Mouse (Mus musculus) adrenal gland, postnatal 0 days (tissue): ENCODE measurements around the gene Neurog1. TPM values are rescaled to one million over a fixed set of nuclear protein-coding genes. Genes with fewer than 3 reads are reported as not detected.

ENCODE experiments used
- polyA plus RNA-seq: library from polyadenylated mRNA; unstranded; fragments of >200 nt; fragmentation: Nextera tagmentation; extraction: Ambion mirVana; gene quantifications from 2 replicates; pipeline ENCODE4 v1.2.1, GENCODE M21; 2015

Neurog1 gene
- polyA plus RNA-seq = not detected in 2 replicates

GRCm38 (mm10) chr13:56251924-56252619 is at the start of gene Neurog1:
Gene Neurog1 (minus strand): TSS chr13:56252163.

GRCm38 (mm10) chr13:56295943-56296658 is 44.1 kb upstream of the Neurog1 start, which contains the start of gene Cxcl14:
Gene Cxcl14 (minus strand): TSS chr13:56296551.

Other genes with a start within 250 kb of the Neurog1 start
- gene H2afy, start 115.8 kb downstream of the Neurog1 start, polyA plus RNA-seq = 123 and 151 TPM in 2 replicates
- gene Tifab, start 73.3 kb downstream of the Neurog1 start, polyA plus RNA-seq = 1.7 and 1.9 TPM in 2 replicates
- gene Cxcl14, start 44.4 kb upstream of the Neurog1 start, polyA plus RNA-seq = 19.2 and 44.1 TPM in 2 replicates
- gene Gm3045, start 174.4 kb upstream of the Neurog1 start, polyA plus RNA-seq = not detected in 2 replicates
- 0.11 TPM in 1 of 2 replicates, not detected in the other for gene Slc25a48, start 186.2 kb upstream of the Neurog1 start, polyA plus RNA-seq
- not detected in 2 replicates for gene Il9, start 230.1 kb upstream of the Neurog1 start, polyA plus RNA-seq